ENCODE assay signal across 28 mouse cellular contexts in the genomic region with DNA sequence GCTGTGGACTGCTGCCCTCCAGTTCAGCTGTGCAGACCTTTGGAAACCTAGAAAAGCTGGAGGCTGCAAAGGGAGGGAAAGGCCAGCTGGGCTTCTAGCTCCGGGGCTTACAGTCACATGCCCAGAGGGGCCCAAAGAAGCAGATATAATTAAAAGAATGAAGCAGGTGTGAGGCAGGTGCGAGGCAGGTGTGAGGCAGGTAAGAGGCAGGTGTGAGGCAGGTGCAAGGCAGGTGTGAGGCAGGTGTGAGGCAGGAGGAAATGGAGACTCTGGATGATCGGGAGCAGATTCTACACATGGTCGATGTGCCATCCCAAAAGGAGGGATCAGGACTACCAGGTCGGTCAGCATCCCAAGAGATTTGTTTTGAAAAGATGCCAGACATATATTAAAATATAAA. TPM values are rescaled to one million over a fixed set of nuclear protein-coding genes. Genes with fewer than 3 reads are reported as not detected.
DNase-seq lines count a peak whose midpoint lies in the region; ATAC-seq and TF ChIP-seq lines count a peak whose summit lies in the region.
"Had no signal": no experiment of that assay in that cellular context is flagged by ENCODE, and none has a peak within 500 bp of the region (broad histone marks: within the 10 kb centered on the region; RNA-seq: fewer than 3 reads in every experiment).

No protein-coding gene starts in this region.

- no peak overlapping the region for H3K4me2 ChIP-seq in heart, postnatal 0 days (ENCODE audit: low read depth, low read length)
- H3K4me2 ChIP-seq in heart, embryonic 12.5 days: no peak overlapping the region
- H3K4me2 ChIP-seq in forebrain, embryonic 13.5 days: no peak overlapping the region
- H3K4me2 ChIP-seq: embryonic facial prominence, embryonic 13.5 days; embryonic facial prominence, embryonic 15.5 days; forebrain, embryonic 12.5 days; forebrain, embryonic 15.5 days had no signal

- no peak for TF ChIP-seq EP300 in heart, postnatal 0 days (IDR thresholded peaks at IDR 0.05; ENCODE audit: low read depth)

- no peaks in the 10 kb centered on the region for H3K27me3 ChIP-seq in heart, postnatal 0 days (ENCODE audit: control insufficient read depth, insufficient read depth, low read length)
- no peaks in the 10 kb centered on the region for H3K27me3 ChIP-seq in heart, embryonic 12.5 days (replicated peaks)
- no peaks in the 10 kb centered on the region for H3K27me3 ChIP-seq in forebrain, embryonic 13.5 days
- H3K27me3 ChIP-seq: embryonic facial prominence, embryonic 13.5 days; embryonic facial prominence, embryonic 15.5 days; forebrain, embryonic 12.5 days; forebrain, embryonic 15.5 days had no signal

- H3K9me3 ChIP-seq in heart, postnatal 0 days (replicated peaks; ENCODE audit: control insufficient read depth, low read length): no peaks in the 10 kb centered on the region
- H3K9me3 ChIP-seq in heart, embryonic 12.5 days (replicated peaks): no peaks in the 10 kb centered on the region
- no peaks in the 10 kb centered on the region for H3K9me3 ChIP-seq in forebrain, embryonic 13.5 days (replicated peaks)
- H3K9me3 ChIP-seq: embryonic facial prominence, embryonic 13.5 days; embryonic facial prominence, embryonic 15.5 days; forebrain, embryonic 10.5 days; forebrain, embryonic 12.5 days; forebrain, embryonic 15.5 days had no signal

- WGBS in heart, postnatal 0 days: 89% methylated on average over 5 of the region's 5 CpGs
- 89% methylated on average over 5 of the region's 5 CpGs for WGBS in heart, embryonic 12.5 days
- WGBS in forebrain, embryonic 13.5 days: 82% methylated on average over 5 of the region's 5 CpGs

- no peak overlapping the region for H3K9ac ChIP-seq in heart, postnatal 0 days (replicated peaks; ENCODE audit: low read depth, low read length)
- H3K9ac ChIP-seq in heart, embryonic 12.5 days: no peak overlapping the region
- no peak overlapping the region for H3K9ac ChIP-seq in forebrain, embryonic 13.5 days
- H3K9ac ChIP-seq: embryonic facial prominence, embryonic 13.5 days; embryonic facial prominence, embryonic 15.5 days; forebrain, embryonic 12.5 days; forebrain, embryonic 15.5 days had no signal

- H3K27ac ChIP-seq in heart, postnatal 0 days (ENCODE audit: low read depth): peak overlapping the region; percentile 30; the same call in 1 of the 2 replicates
- no peak overlapping the region for H3K27ac ChIP-seq in heart, embryonic 12.5 days (ENCODE audit: poor library complexity, severe bottlenecking)
- H3K27ac ChIP-seq in forebrain, embryonic 13.5 days: no peak overlapping the region
- H3K27ac ChIP-seq: embryonic facial prominence, embryonic 13.5 days; embryonic facial prominence, embryonic 15.5 days; forebrain, embryonic 10.5 days; forebrain, embryonic 12.5 days; forebrain, embryonic 15.5 days had no signal

- H3K4me1 ChIP-seq in heart, postnatal 0 days (ENCODE audit: control insufficient read depth, insufficient read depth): peaks cover 35% of the 10 kb centered on the region
- H3K4me1 ChIP-seq in heart, embryonic 12.5 days (replicated peaks): peaks cover 52% of the 10 kb centered on the region
- H3K4me1 ChIP-seq in forebrain, embryonic 13.5 days: peaks cover 4% of the 10 kb centered on the region; the same call in 1 of the 2 replicates
- H3K4me1 ChIP-seq: forebrain, embryonic 12.5 days had no signal

- ATAC-seq in heart, postnatal 0 days (ENCODE audit: insufficient read depth, low read depth): no peak
- ATAC-seq in heart, embryonic 12.5 days (ENCODE audit: insufficient number of reproducible peaks, low FRiP score): no peak
- no peak for ATAC-seq in forebrain, embryonic 13.5 days
- ATAC-seq: CD4-positive, CD25-positive, alpha-beta regulatory T cell, adult 4 months; forebrain, embryonic 15.5 days had no signal

- no peaks in the 10 kb centered on the region for H3K36me3 ChIP-seq in heart, postnatal 0 days (replicated peaks; ENCODE audit: control insufficient read depth, insufficient read depth, low read length)
- no peaks in the 10 kb centered on the region for H3K36me3 ChIP-seq in heart, embryonic 12.5 days
- no peaks in the 10 kb centered on the region for H3K36me3 ChIP-seq in forebrain, embryonic 13.5 days (ENCODE audit: poor library complexity, severe bottlenecking)
- H3K36me3 ChIP-seq: embryonic facial prominence, embryonic 13.5 days; embryonic facial prominence, embryonic 15.5 days; forebrain, embryonic 10.5 days; forebrain, embryonic 12.5 days; forebrain, embryonic 15.5 days had no signal

- H3K4me3 ChIP-seq in heart, postnatal 0 days (ENCODE audit: low read depth, low read length): no peak overlapping the region
- no peak overlapping the region for H3K4me3 ChIP-seq in heart, embryonic 12.5 days
- no peak overlapping the region for H3K4me3 ChIP-seq in forebrain, embryonic 13.5 days
- H3K4me3 ChIP-seq: embryonic facial prominence, embryonic 13.5 days; embryonic facial prominence, embryonic 15.5 days; erythroblast, embryonic 14.5 days; forebrain, embryonic 10.5 days; forebrain, embryonic 12.5 days; forebrain, embryonic 15.5 days had no signal

- DNase-seq in heart, postnatal 0 days (ENCODE audit: low spot score): no peak
- peak; percentile 21 for DNase-seq in thymus, postnatal 0 days (ENCODE audit: low spot score)
- DNase-seq in thymus, adult 18-20 months: no peak
- peak; percentile 55 for DNase-seq in thymus, postnatal 14 days
- peak; percentile 54 for DNase-seq in thymus, postnatal 4 days
- DNase-seq in heart, adult 18-20 months: no peak
- DNase-seq: adrenal gland, adult 2 months; adrenal gland, postnatal 10 days; adrenal gland, postnatal 25 days; B cell, adult 2 months; cerebellum, adult 11 months; cerebellum, adult 18-20 months; cerebellum, adult 8-10 months; cerebellum, adult 9-11 months; cerebellum, postnatal 14 days; cerebellum, postnatal 36 days; embryo, embryonic 11 days had no signal

- no peak for TF ChIP-seq CTCF in heart, postnatal 0 days (IDR thresholded peaks at IDR 0.05; ENCODE audit: low read depth)

RNA-seq across cellular contexts. Expression of a gene that starts 19.7 kb away (rescaled TPM):
- 13.8 and 16.4 TPM in 2 replicates for total RNA-seq in heart, postnatal 0 days (2014; rRNA removed; ENCODE audit: low replicate concordance)
- 7.5 and 7.9 TPM in 2 replicates for polyA plus RNA-seq in heart, postnatal 0 days (2015; fragmentation: Nextera tagmentation; extraction: Ambion mirVana)
- polyA plus RNA-seq in heart, embryonic 12.5 days (2016; fragmentation: Nextera tagmentation; extraction: Ambion mirVana): 7.6 and 7.7 TPM in 2 replicates
- 91.4 and 93.9 TPM in 2 replicates for polyA plus RNA-seq in thymus, postnatal 0 days (2015; fragmentation: Nextera tagmentation; extraction: Ambion mirVana)
- total RNA-seq in heart, adult 18-20 months (2021): 10 to 100 TPM in 1 of 2 experiments, 1 to 10 TPM in 1; 7.7 to 12.5 TPM
- not detected in 2 replicates for polyA plus RNA-seq in forebrain, embryonic 13.5 days (2015; fragmentation: Nextera tagmentation; extraction: Ambion mirVana)
- total RNA-seq: adrenal gland, adult 2 months; adrenal gland, postnatal 25 days; common myeloid progenitor, adult 5-6 weeks; MEL had no signal
- polyA plus RNA-seq: erythroblast, embryonic 14.5 days; forebrain, embryonic 15.5 days had no signal

Comparison
In these comparisons a context has a peak if more than half of its experiments do, and no peak if none do; other contexts are left out.
1. DNase-seq: peak in thymus, postnatal 0 days (single experiment), thymus, postnatal 14 days (single experiment) and thymus, postnatal 4 days (single experiment); none in heart, postnatal 0 days (single experiment), thymus, adult 18-20 months (0 of 2) and heart, adult 18-20 months (0 of 2).
2. RNA of a gene that starts 19.7 kb away (polyA plus RNA-seq): 91.4 to 93.9 TPM in thymus, postnatal 0 days; 7.6 to 7.7 TPM in heart, embryonic 12.5 days, 7.5 to 7.9 TPM in heart, postnatal 0 days and not detected in forebrain, embryonic 13.5 days; every median in the first group is over 10 times any median in the second.